Mouse (Mus musculus) neural tube, embryonic 10.5 days (tissue): Measurements from ENCODE around the gene Cdkn2d.
"Not testable (repeated sequence)": the region's sequence is repeated elsewhere in the genome, so short reads cannot be mapped to it uniquely, and the experiment has no call there.

Source experiments
- DNase-seq: peaks from one replicate; pipeline ENCODE4 v3.0.0-alpha.2; 2017; ENCODE audit warnings: low spot score; ENCODE audit errors: extremely low spot score

The Cdkn2d gene

GRCm38 (mm10) chr9:21275727-21276126 is 15.5 kb downstream of the Cdkn2d start:
- DNase-seq, result no peak

GRCm38 (mm10) chr9:21275013-21275710 is 16.0 kb downstream of the Cdkn2d start:
- DNase-seq, result no peak

GRCm38 (mm10) chr9:21274336-21274735 is 16.9 kb downstream of the Cdkn2d start:
- DNase-seq, result no peak

- no peak for DNase-seq
Observed at GRCm38 (mm10) chr9:21273520-21274228, 17.5 kb downstream of the Cdkn2d start.

- DNase-seq, result no peak
Observed at GRCm38 (mm10) chr9:21273094-21273493, 18.1 kb downstream of the Cdkn2d start.

GRCm38 (mm10) chr9:21272391-21272790 is 18.8 kb downstream of the Cdkn2d start:
- no peak for DNase-seq

- DNase-seq, result not testable (repeated sequence)
Observed at GRCm38 (mm10) chr9:21269590-21269989, 21.6 kb downstream of the Cdkn2d start.

GRCm38 (mm10) chr9:21268305-21268704 is 22.9 kb downstream of the Cdkn2d start:
- no peak for DNase-seq

GRCm38 (mm10) chr9:21266889-21267288 is 24.3 kb downstream of the Cdkn2d start:
- no peak for DNase-seq

- DNase-seq, result no peak
Observed at GRCm38 (mm10) chr9:21265611-21266010, 25.6 kb downstream of the Cdkn2d start.

- peak; percentile 98 for DNase-seq
Observed at GRCm38 (mm10) chr9:21265000-21265561, 26.1 kb downstream of the Cdkn2d start, which contains the start of gene Atg4d. Gene Atg4d, plus strand, starts transcription at chr9:21265293.

GRCm38 (mm10) chr9:21264272-21264999 is 26.8 kb downstream of the Cdkn2d start:
- no peak for DNase-seq

- DNase-seq, result no peak
Observed at GRCm38 (mm10) chr9:21261831-21262230, 29.4 kb downstream of the Cdkn2d start.

GRCm38 (mm10) chr9:21260491-21261040 is 30.6 kb downstream of the Cdkn2d start:
- DNase-seq, result no peak

- not testable (repeated sequence) for DNase-seq
Observed at GRCm38 (mm10) chr9:21256349-21256748, 34.9 kb downstream of the Cdkn2d start.

- no peak for DNase-seq
Observed at GRCm38 (mm10) chr9:21254690-21255089, 36.5 kb downstream of the Cdkn2d start.

- DNase-seq, result no peak
Observed at GRCm38 (mm10) chr9:21251116-21251735, 40.0 kb downstream of the Cdkn2d start.

GRCm38 (mm10) chr9:21250509-21250908 is 40.7 kb downstream of the Cdkn2d start:
- DNase-seq, result no peak

GRCm38 (mm10) chr9:21249629-21250508 is 41.3 kb downstream of the Cdkn2d start:
- DNase-seq, result no peak

GRCm38 (mm10) chr9:21248326-21248725 is 42.9 kb downstream of the Cdkn2d start, which contains the start of gene S1pr5:
Gene S1pr5, minus strand, starts transcription at chr9:21248443.
- DNase-seq, result no peak
